Mouse (Mus musculus) intestine, embryonic 14.5 days (tissue): ENCODE measurements around the gene Phospho1. TPM values are rescaled to one million over a fixed set of nuclear protein-coding genes. Genes with fewer than 3 reads are reported as not detected.

Experiments
- ATAC-seq: fragments of 200-750 bp; cut with Nextera tagmentation; replicated peaks from 2 replicates; pipeline ENCODE4 v1.8.0; 2017; ENCODE audit warnings: low read depth, moderate number of reproducible peaks, moderate TSS enrichment, moderate library complexity; ENCODE audit not compliant: low FRiP score, low TSS enrichment
- DNase-seq: peaks from one replicate; pipeline ENCODE4 v3.0.0-alpha.2; 2018; ENCODE audit warnings: low spot score
- H3K27ac ChIP-seq: fragments of 300-500 bp; sonication (generic); 2 replicates; pipeline ENCODE4 v1.5.1; 2014; ENCODE audit warnings: low read depth, mild to moderate bottlenecking, control low read depth
- H3K27me3 ChIP-seq: fragments of 300-500 bp; sonication (generic); replicated peaks from 2 replicates; pipeline ENCODE4 v1.6.1; 2014; ENCODE audit warnings: low read length, control low read depth; ENCODE audit not compliant: control insufficient read depth, insufficient read depth
- H3K36me3 ChIP-seq: fragments of 300-500 bp; sonication (generic); 2 replicates; pipeline ENCODE4 v1.6.1; 2014; ENCODE audit warnings: low read length, control low read depth; ENCODE audit not compliant: control insufficient read depth, insufficient read depth
- H3K4me1 ChIP-seq: fragments of 300-500 bp; sonication (generic); replicated peaks from 2 replicates; pipeline ENCODE4 v1.6.1; 2014; ENCODE audit warnings: low read length, control low read depth, mixed read lengths; ENCODE audit not compliant: control insufficient read depth, insufficient read depth
- H3K4me2 ChIP-seq: fragments of 300-500 bp; sonication (generic); 2 replicates; pipeline ENCODE4 v1.6.1; 2014; ENCODE audit warnings: low read length
- H3K4me3 ChIP-seq: fragments of 300-500 bp; sonication (generic); 2 replicates; pipeline ENCODE4 v1.5.1; 2014; ENCODE audit warnings: low read depth, low read length, control low read depth, mixed read lengths
- H3K9ac ChIP-seq: fragments of 300-500 bp; sonication (generic); 2 replicates; pipeline ENCODE4 v1.6.1; 2014; ENCODE audit warnings: mild to moderate bottlenecking, low read length
- H3K9me3 ChIP-seq: fragments of 300-500 bp; sonication (generic); 2 replicates; pipeline ENCODE4 v1.6.1; 2016; ENCODE audit warnings: low read length, control low read depth; ENCODE audit not compliant: control insufficient read depth
- WGBS: fragments of 180-500 bp; shearing (Covaris S2); extraction: QIAGEN DNeasy Blood & Tissue Kit; methylation state at CpG from one replicate; pipeline ENCODE4 v1.1.7; 2014; 5-methylcytosine and 5-hydroxymethylcytosine counted together
- polyA plus RNA-seq: library from polyadenylated mRNA; unstranded; fragments of >200 nt; fragmentation: Nextera tagmentation; extraction: Ambion mirVana; gene quantifications from 2 replicates; pipeline ENCODE4 v1.2.1, GENCODE M21; 2014

Phospho1 gene
- polyA plus RNA-seq, 1 experiment from 2014 or later, result 0.39 TPM

GRCm38 (mm10) chr11:95833631-95834142 lies 9.4 kb downstream of the Phospho1 start:
- no peak overlapping the region for H3K4me2 ChIP-seq
- 11% methylated on average over 18 of the region's 18 CpGs for WGBS
- H3K4me3 ChIP-seq, result no peak overlapping the region
- no peak overlapping the region for H3K27ac ChIP-seq
- H3K4me1 ChIP-seq, result peaks cover 31% of the 10 kb centered on the region
- no peak overlapping the region for H3K9ac ChIP-seq
- no peaks in the 10 kb centered on the region for H3K9me3 ChIP-seq
- DNase-seq (no peak), ATAC-seq (no peak)
- H3K36me3 ChIP-seq, result no peaks in the 10 kb centered on the region
- H3K27me3 ChIP-seq, result peaks cover 62% of the 10 kb centered on the region

GRCm38 (mm10) chr11:95834143-95834667 lies 9.9 kb downstream of the Phospho1 start:
- no peak overlapping the region for H3K4me2 ChIP-seq
- no peak overlapping the region for H3K27ac ChIP-seq

GRCm38 (mm10) chr11:95834742-95835710 lies 10.7 kb downstream of the Phospho1 start:
- H3K27ac ChIP-seq, result no peak overlapping the region
- ATAC-seq (no peak), DNase-seq (no peak)

More at GRCm38 (mm10) chr11:95834143-95834667, 9.9 kb downstream of the Phospho1 start:
- peaks cover 57% of the 10 kb centered on the region for H3K27me3 ChIP-seq
- peaks cover 31% of the 10 kb centered on the region for H3K4me1 ChIP-seq
- no peak overlapping the region for H3K9ac ChIP-seq
- H3K36me3 ChIP-seq, result no peaks in the 10 kb centered on the region
- ATAC-seq (no peak; the same call in 1 of the 2 replicates), DNase-seq (no peak)
- 11% methylated on average over 22 of the region's 22 CpGs for WGBS
- H3K9me3 ChIP-seq, result no peaks in the 10 kb centered on the region
- no peak overlapping the region for H3K4me3 ChIP-seq

GRCm38 (mm10) chr11:95835832-95836231 lies 11.5 kb downstream of the Phospho1 start:
- Histone ChIP-seq H3K27me3 (peaks cover 40% of the 10 kb centered on the region), H3K4me1 (peaks cover 28% of the 10 kb centered on the region), H3K9me3 (no peaks in the 10 kb centered on the region), H3K4me2 (no peak overlapping the region), H3K27ac (no peak overlapping the region), H3K9ac (no peak overlapping the region), H3K36me3 (no peaks in the 10 kb centered on the region), H3K4me3 (no peak overlapping the region)
- ATAC-seq (no peak), DNase-seq (no peak)
- WGBS, result 40% methylated on average over 6 of the region's 6 CpGs

More at GRCm38 (mm10) chr11:95834742-95835710, 10.7 kb downstream of the Phospho1 start:
- no peaks in the 10 kb centered on the region for H3K36me3 ChIP-seq
- peaks cover 48% of the 10 kb centered on the region for H3K27me3 ChIP-seq
- H3K9me3 ChIP-seq, result no peaks in the 10 kb centered on the region
- no peak overlapping the region for H3K9ac ChIP-seq
- 19% methylated on average over 15 of the region's 15 CpGs for WGBS
- peaks cover 31% of the 10 kb centered on the region for H3K4me1 ChIP-seq
- H3K4me3 ChIP-seq, result no peak overlapping the region
- H3K4me2 ChIP-seq, result no peak overlapping the region

GRCm38 (mm10) chr11:95836433-95836832 lies 12.1 kb downstream of the Phospho1 start:
- H3K27ac ChIP-seq, result no peak overlapping the region
- H3K36me3 ChIP-seq, result no peaks in the 10 kb centered on the region
- no peak overlapping the region for H3K4me3 ChIP-seq
- DNase-seq (no peak), ATAC-seq (no peak)
- peaks cover 34% of the 10 kb centered on the region for H3K27me3 ChIP-seq
- no peaks in the 10 kb centered on the region for H3K9me3 ChIP-seq
- H3K9ac ChIP-seq, result no peak overlapping the region
- peaks cover 22% of the 10 kb centered on the region for H3K4me1 ChIP-seq
- H3K4me2 ChIP-seq, result no peak overlapping the region
- WGBS, result 51% methylated on average over 6 of the region's 6 CpGs

- ATAC-seq (no peak), DNase-seq (peak; percentile 71)
- H3K4me1 ChIP-seq, result peaks cover 23% of the 10 kb centered on the region
- H3K4me2 ChIP-seq, result no peak within 1 kb of the TSS
- H3K9ac ChIP-seq, result no peak within 1 kb of the TSS
- H3K9me3 ChIP-seq, result no peaks in the 10 kb centered on the region
- no peak within 1 kb of the TSS for H3K4me3 ChIP-seq
- H3K27me3 ChIP-seq, result peaks cover 28% of the 10 kb centered on the region
- WGBS, result 43% methylated on average over 10 of the region's 10 CpGs
- H3K27ac ChIP-seq, result no peak within 1 kb of the TSS
- no peaks in the 10 kb centered on the region for H3K36me3 ChIP-seq
These were observed 12.8 kb downstream of the Phospho1 start, which contains the start of gene Gngt2 for GRCm38 (mm10) chr11:95837059-95837458. Gngt2 (plus strand) TSS chr11:95837216.

GRCm38 (mm10) chr11:95838598-95838997 lies 14.3 kb downstream of the Phospho1 start:
- no peak for ATAC-seq
- no peak for DNase-seq
- no peak overlapping the region for H3K4me3 ChIP-seq
- peaks cover 13% of the 10 kb centered on the region for H3K27me3 ChIP-seq
- H3K36me3 ChIP-seq, result no peaks in the 10 kb centered on the region
- no peak overlapping the region for H3K9ac ChIP-seq
- H3K4me2 ChIP-seq, result no peak overlapping the region
- no peaks in the 10 kb centered on the region for H3K9me3 ChIP-seq
- WGBS, result 79% methylated on average over 4 of the region's 4 CpGs
- peaks cover 28% of the 10 kb centered on the region for H3K4me1 ChIP-seq
- no peak overlapping the region for H3K27ac ChIP-seq

- Histone ChIP-seq H3K9me3 (no peaks in the 10 kb centered on the region), H3K27me3 (peaks cover 7% of the 10 kb centered on the region), H3K9ac (no peak overlapping the region), H3K36me3 (no peaks in the 10 kb centered on the region), H3K4me3 (no peak overlapping the region), H3K4me1 (peaks cover 28% of the 10 kb centered on the region), H3K4me2 (no peak overlapping the region), H3K27ac (no peak overlapping the region)
- WGBS, result 78% methylated on average over 8 of the region's 8 CpGs
- DNase-seq (no peak), ATAC-seq (no peak)
These were observed 14.9 kb downstream of the Phospho1 start for GRCm38 (mm10) chr11:95838999-95839868.
